Mouse (Mus musculus): ENCODE data around the gene Smyd3. TPM values are rescaled to one million over a fixed set of nuclear protein-coding genes. Genes with fewer than 3 reads are reported as not detected.
A peak's percentile ranks its signal among the peaks of the same experiment; 100 is the strongest.

Gene Smyd3
- polyA plus RNA-seq, 1 experiment from 2014 or later = 12.6 TPM

DNA sequence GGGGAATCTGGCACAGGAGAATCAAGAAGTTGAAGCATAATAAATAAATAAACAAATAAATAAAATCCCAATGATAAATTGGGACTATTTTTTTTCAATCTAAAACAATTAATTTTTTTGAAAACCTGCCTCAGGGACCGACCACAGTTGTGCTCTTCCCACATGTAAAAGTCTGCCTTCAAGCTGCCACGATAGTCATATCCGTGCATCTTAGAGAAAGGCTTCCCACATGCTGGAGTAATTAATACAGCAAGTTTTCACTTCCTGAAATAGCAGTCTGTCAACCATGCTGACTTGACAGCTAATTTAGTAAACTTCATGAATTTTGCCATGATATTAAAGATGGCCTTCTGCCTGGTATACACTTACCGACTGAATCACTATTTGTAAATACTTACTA lies 119.2 kb downstream of the Smyd3 start:
- Histone ChIP-seq H3K27ac (ENCODE audit: low read depth, low read length) (no peak overlapping the region), H3K4me3 (ENCODE audit: low read depth, low read length) (no peak overlapping the region), H3K9me3 (replicated peaks; ENCODE audit: control insufficient read depth, low read length) (no peaks in the 10 kb centered on the region), H3K36me3 (ENCODE audit: control insufficient read depth, insufficient read depth, low read length) (no peaks in the 10 kb centered on the region), H3K9ac (ENCODE audit: low read depth, low read length) (no peak overlapping the region), H3K27me3 (ENCODE audit: control insufficient read depth, insufficient read depth, low read length) (no peaks in the 10 kb centered on the region), H3K4me2 (no peak overlapping the region), H3K4me1 (ENCODE audit: control insufficient read depth, insufficient read depth, low read length) (no peaks in the 10 kb centered on the region)
- WGBS (ENCODE audit: insufficient replicate concordance) = 85% methylated on average over 4 of the region's 4 CpGs
- no peak for ATAC-seq (replicated peaks; ENCODE audit: insufficient number of reproducible peaks, low FRiP score, low TSS enrichment)

- WGBS (ENCODE audit: insufficient replicate concordance) = 50% methylated on average over 15 of the region's 15 CpGs
- no peak overlapping the region for H3K27ac ChIP-seq (ENCODE audit: low read depth, low read length)
- peak overlapping the region; percentile 16; the same call in 1 of the 2 replicates for H3K4me2 ChIP-seq
- H3K36me3 ChIP-seq (ENCODE audit: control insufficient read depth, insufficient read depth, low read length) = no peaks in the 10 kb centered on the region
- H3K9me3 ChIP-seq (replicated peaks; ENCODE audit: control insufficient read depth, low read length) = no peaks in the 10 kb centered on the region
- H3K9ac ChIP-seq (ENCODE audit: low read depth, low read length) = 0 out of 2 replicates have a peak overlapping the region, but pooled peaks have one; percentile 10
- ATAC-seq (replicated peaks; ENCODE audit: insufficient number of reproducible peaks, low FRiP score, low TSS enrichment) = no peak
- H3K4me3 ChIP-seq (ENCODE audit: low read depth, low read length) = no peak overlapping the region
- no peaks in the 10 kb centered on the region for H3K27me3 ChIP-seq (ENCODE audit: control insufficient read depth, insufficient read depth, low read length)
- H3K4me1 ChIP-seq (ENCODE audit: control insufficient read depth, insufficient read depth, low read length) = peaks cover 6% of the 10 kb centered on the region; the same call in 1 of the 2 replicates
Observed at GRCm38 (mm10) chr1:179386237-179386975, 131.4 kb downstream of the Smyd3 start.

DNA sequence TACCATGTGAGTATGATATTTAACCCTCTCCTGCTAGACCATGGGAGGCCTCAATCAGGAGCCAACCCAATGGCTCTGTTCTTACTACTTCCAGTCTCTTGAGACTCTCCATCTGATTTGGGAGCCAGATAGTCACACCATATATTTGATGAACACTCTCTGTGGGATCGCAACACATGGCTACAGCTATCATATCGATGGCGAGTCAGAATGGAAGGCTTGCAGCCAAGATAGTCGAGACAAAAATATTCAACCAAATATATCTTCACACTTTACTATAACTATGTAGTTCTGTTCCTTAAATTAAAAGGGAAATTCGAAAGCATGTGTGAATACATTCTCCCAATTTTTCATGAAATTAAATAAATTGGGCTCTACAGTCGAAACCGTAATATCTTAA lies 132.2 kb downstream of the Smyd3 start:
- Histone ChIP-seq H3K4me2 (no peak overlapping the region), H3K27ac (ENCODE audit: low read depth, low read length) (no peak overlapping the region), H3K4me1 (ENCODE audit: control insufficient read depth, insufficient read depth, low read length) (peaks cover 6% of the 10 kb centered on the region; the same call in 1 of the 2 replicates), H3K4me3 (ENCODE audit: low read depth, low read length) (no peak overlapping the region), H3K36me3 (ENCODE audit: control insufficient read depth, insufficient read depth, low read length) (no peaks in the 10 kb centered on the region), H3K9ac (ENCODE audit: low read depth, low read length) (no peak overlapping the region), H3K9me3 (replicated peaks; ENCODE audit: control insufficient read depth, low read length) (no peaks in the 10 kb centered on the region), H3K27me3 (ENCODE audit: control insufficient read depth, insufficient read depth, low read length) (no peaks in the 10 kb centered on the region)
- ATAC-seq (replicated peaks; ENCODE audit: insufficient number of reproducible peaks, low FRiP score, low TSS enrichment) = no peak
- WGBS (ENCODE audit: insufficient replicate concordance) = 87% methylated on average over 7 of the region's 7 CpGs

DNA sequence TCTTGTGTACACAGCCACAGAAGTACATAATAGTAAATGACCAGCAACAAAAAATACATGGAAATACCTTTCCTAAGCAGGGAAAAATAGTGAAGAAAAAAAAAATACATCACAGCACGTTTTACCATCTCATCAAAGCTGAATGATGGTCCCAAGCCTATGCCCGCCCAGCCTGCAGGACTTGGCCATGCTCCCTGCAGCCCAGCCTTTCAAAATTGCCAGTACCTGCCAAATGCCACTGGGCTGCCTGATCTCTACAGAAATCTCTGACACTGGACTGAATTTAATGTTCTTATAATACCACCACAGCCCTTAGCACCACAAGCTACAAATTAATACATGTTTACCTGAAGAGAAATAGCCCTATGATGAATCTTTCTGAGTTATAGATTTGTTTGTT lies 133.5 kb downstream of the Smyd3 start:
- Histone ChIP-seq H3K36me3 (ENCODE audit: control insufficient read depth, insufficient read depth, low read length) (no peaks in the 10 kb centered on the region), H3K9ac (ENCODE audit: low read depth, low read length) (no peak overlapping the region), H3K4me3 (ENCODE audit: low read depth, low read length) (no peak overlapping the region), H3K4me1 (ENCODE audit: control insufficient read depth, insufficient read depth, low read length) (peaks cover 6% of the 10 kb centered on the region; the same call in 1 of the 2 replicates), H3K27me3 (ENCODE audit: control insufficient read depth, insufficient read depth, low read length) (no peaks in the 10 kb centered on the region), H3K4me2 (no peak overlapping the region), H3K9me3 (replicated peaks; ENCODE audit: control insufficient read depth, low read length) (no peaks in the 10 kb centered on the region), H3K27ac (ENCODE audit: low read depth, low read length) (no peak overlapping the region)
- 64% methylated on average over 2 of the region's 2 CpGs for WGBS (ENCODE audit: insufficient replicate concordance)
- ATAC-seq (replicated peaks; ENCODE audit: insufficient number of reproducible peaks, low FRiP score, low TSS enrichment) = no peak

- H3K9me3 ChIP-seq (replicated peaks; ENCODE audit: control insufficient read depth, low read length) = no peaks in the 10 kb centered on the region
- no peak overlapping the region for H3K4me3 ChIP-seq (ENCODE audit: low read depth, low read length)
- no peak overlapping the region for H3K4me2 ChIP-seq
- no peaks in the 10 kb centered on the region for H3K36me3 ChIP-seq (ENCODE audit: control insufficient read depth, insufficient read depth, low read length)
- no peaks in the 10 kb centered on the region for H3K4me1 ChIP-seq (ENCODE audit: control insufficient read depth, insufficient read depth, low read length)
- WGBS (ENCODE audit: insufficient replicate concordance) = 80% methylated on average over 4 of the region's 4 CpGs
- no peaks in the 10 kb centered on the region for H3K27me3 ChIP-seq (ENCODE audit: control insufficient read depth, insufficient read depth, low read length)
- H3K9ac ChIP-seq (ENCODE audit: low read depth, low read length) = no peak overlapping the region
- no peak overlapping the region for H3K27ac ChIP-seq (ENCODE audit: low read depth, low read length)
- ATAC-seq (replicated peaks; ENCODE audit: insufficient number of reproducible peaks, low FRiP score, low TSS enrichment) = no peak
Observed at GRCm38 (mm10) chr1:179378102-179378501, 139.7 kb downstream of the Smyd3 start.

DNA sequence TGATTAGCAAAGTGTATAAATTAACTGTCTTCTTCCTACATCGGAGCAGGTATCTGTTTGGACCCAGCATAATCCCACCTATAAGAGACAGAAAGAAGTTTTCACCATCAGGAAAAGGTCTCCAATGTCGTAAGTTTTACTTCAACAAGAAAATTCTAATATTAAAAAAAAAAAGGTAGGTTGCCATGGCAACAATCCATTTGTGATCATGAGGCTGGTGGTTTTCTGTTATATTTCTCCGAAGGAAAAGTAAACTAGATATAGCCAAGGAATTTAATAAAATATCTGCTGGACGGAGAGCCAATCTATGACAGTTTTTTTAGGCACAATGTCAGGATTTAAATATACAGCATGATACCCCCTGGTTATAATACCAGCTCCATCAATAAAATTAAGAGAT lies 142.9 kb downstream of the Smyd3 start:
- Histone ChIP-seq H3K27ac (ENCODE audit: low read depth, low read length) (no peak overlapping the region), H3K4me1 (ENCODE audit: control insufficient read depth, insufficient read depth, low read length) (no peaks in the 10 kb centered on the region), H3K9me3 (replicated peaks; ENCODE audit: control insufficient read depth, low read length) (no peaks in the 10 kb centered on the region), H3K36me3 (ENCODE audit: control insufficient read depth, insufficient read depth, low read length) (no peaks in the 10 kb centered on the region), H3K27me3 (ENCODE audit: control insufficient read depth, insufficient read depth, low read length) (no peaks in the 10 kb centered on the region), H3K9ac (ENCODE audit: low read depth, low read length) (no peak overlapping the region), H3K4me3 (ENCODE audit: low read depth, low read length) (no peak overlapping the region), H3K4me2 (no peak overlapping the region)
- no peak for ATAC-seq (replicated peaks; ENCODE audit: insufficient number of reproducible peaks, low FRiP score, low TSS enrichment)
- 90% methylated on average over 4 of the region's 4 CpGs for WGBS (ENCODE audit: insufficient replicate concordance)

DNA sequence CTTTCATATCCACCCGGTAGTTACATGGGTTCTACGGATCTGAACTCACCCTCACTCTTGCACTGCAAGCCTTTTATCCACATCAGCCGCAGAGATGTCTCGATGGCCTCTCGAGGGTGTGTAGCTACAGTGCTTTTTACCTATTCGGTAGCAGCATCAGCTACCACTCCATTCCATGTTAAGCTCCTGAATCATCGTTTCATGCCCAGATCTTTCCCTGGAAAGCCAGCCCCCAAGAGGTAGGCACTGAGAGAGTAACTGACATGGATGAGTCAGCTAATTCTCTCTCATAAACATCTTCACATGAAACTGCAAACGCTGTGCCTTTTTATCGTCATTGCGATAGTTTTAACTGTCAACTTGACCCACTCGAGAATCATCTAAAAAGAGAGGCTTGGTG lies 143.9 kb downstream of the Smyd3 start:
- no peak for ATAC-seq (replicated peaks; ENCODE audit: insufficient number of reproducible peaks, low FRiP score, low TSS enrichment)
- Histone ChIP-seq H3K36me3 (ENCODE audit: control insufficient read depth, insufficient read depth, low read length) (no peaks in the 10 kb centered on the region), H3K4me1 (ENCODE audit: control insufficient read depth, insufficient read depth, low read length) (no peaks in the 10 kb centered on the region), H3K27me3 (ENCODE audit: control insufficient read depth, insufficient read depth, low read length) (no peaks in the 10 kb centered on the region), H3K4me2 (no peak overlapping the region), H3K9ac (ENCODE audit: low read depth, low read length) (no peak overlapping the region), H3K4me3 (ENCODE audit: low read depth, low read length) (no peak overlapping the region), H3K9me3 (replicated peaks; ENCODE audit: control insufficient read depth, low read length) (no peaks in the 10 kb centered on the region), H3K27ac (ENCODE audit: low read depth, low read length) (no peak overlapping the region)
- 91% methylated on average over 11 of the region's 11 CpGs for WGBS (ENCODE audit: insufficient replicate concordance)

GRCm38 (mm10) chr1:179371191-179371590 lies 146.7 kb downstream of the Smyd3 start:
- no peak overlapping the region for H3K4me3 ChIP-seq (ENCODE audit: low read depth, low read length)
- no peak for ATAC-seq (replicated peaks; ENCODE audit: insufficient number of reproducible peaks, low FRiP score, low TSS enrichment)
- 80% methylated on average over 3 of the region's 3 CpGs for WGBS (ENCODE audit: insufficient replicate concordance)
- H3K27ac ChIP-seq (ENCODE audit: low read depth, low read length) = no peak overlapping the region
- H3K4me1 ChIP-seq (ENCODE audit: control insufficient read depth, insufficient read depth, low read length) = no peaks in the 10 kb centered on the region
- no peaks in the 10 kb centered on the region for H3K27me3 ChIP-seq (ENCODE audit: control insufficient read depth, insufficient read depth, low read length)
- H3K9ac ChIP-seq (ENCODE audit: low read depth, low read length) = no peak overlapping the region
- no peaks in the 10 kb centered on the region for H3K9me3 ChIP-seq (replicated peaks; ENCODE audit: control insufficient read depth, low read length)
- no peaks in the 10 kb centered on the region for H3K36me3 ChIP-seq (ENCODE audit: control insufficient read depth, insufficient read depth, low read length)
- no peak overlapping the region for H3K4me2 ChIP-seq

DNA sequence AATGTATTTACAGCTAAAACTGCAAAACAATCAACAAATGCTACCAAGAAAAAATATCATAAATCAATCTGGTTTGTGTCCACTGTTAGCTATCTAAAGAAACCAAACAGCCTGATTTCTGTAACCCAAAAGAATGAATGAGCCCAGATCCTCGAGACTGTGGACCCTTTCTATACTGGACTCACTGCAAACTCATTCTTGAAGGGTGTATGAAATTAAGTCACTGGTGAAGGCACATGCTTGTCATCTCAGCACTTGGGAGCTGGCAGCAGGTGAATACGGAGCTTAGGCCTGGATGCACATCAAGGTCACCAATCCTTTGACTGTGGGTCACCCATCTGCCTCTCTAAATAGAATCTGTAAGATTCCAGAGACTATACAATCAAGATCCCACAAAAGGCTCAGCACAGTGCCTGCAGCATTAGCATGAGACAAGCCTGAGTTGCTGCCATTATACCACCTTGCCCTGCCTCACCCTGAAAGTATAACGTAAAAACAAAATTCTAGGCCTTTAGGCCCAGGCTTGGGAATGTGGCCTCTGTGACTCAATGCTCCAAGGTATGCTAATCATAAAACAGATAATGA lies 149.3 kb downstream of the Smyd3 start:
- Histone ChIP-seq H3K4me3 (ENCODE audit: low read depth, low read length) (no peak overlapping the region), H3K4me1 (ENCODE audit: control insufficient read depth, insufficient read depth, low read length) (no peaks in the 10 kb centered on the region), H3K4me2 (no peak overlapping the region), H3K27ac (ENCODE audit: low read depth, low read length) (no peak overlapping the region), H3K9ac (ENCODE audit: low read depth, low read length) (no peak overlapping the region), H3K27me3 (ENCODE audit: control insufficient read depth, insufficient read depth, low read length) (no peaks in the 10 kb centered on the region), H3K36me3 (ENCODE audit: control insufficient read depth, insufficient read depth, low read length) (no peaks in the 10 kb centered on the region), H3K9me3 (replicated peaks; ENCODE audit: control insufficient read depth, low read length) (no peaks in the 10 kb centered on the region)
- ATAC-seq (replicated peaks; ENCODE audit: insufficient number of reproducible peaks, low FRiP score, low TSS enrichment) = no peak
- WGBS (ENCODE audit: insufficient replicate concordance) = 79% methylated on average over 3 of the region's 3 CpGs

Measured in heart, embryonic 11.5 days (tissue).